Mouse (Mus musculus): ENCODE measurements around the gene Slc13a5.

Slc13a5 gene

GRCm38 (mm10) chr11:72265483-72265882, 1.5 kb downstream of the Slc13a5 start:
- no peak for DNase-seq (ENCODE audit: low spot score in 2 of 2)

GRCm38 (mm10) chr11:72256441-72256840, 10.6 kb downstream of the Slc13a5 start:
- DNase-seq (ENCODE audit: low spot score in 2 of 2): no peak

GRCm38 (mm10) chr11:72255629-72256028, 11.4 kb downstream of the Slc13a5 start:
- DNase-seq (ENCODE audit: low spot score in 2 of 2): no peak

DNA sequence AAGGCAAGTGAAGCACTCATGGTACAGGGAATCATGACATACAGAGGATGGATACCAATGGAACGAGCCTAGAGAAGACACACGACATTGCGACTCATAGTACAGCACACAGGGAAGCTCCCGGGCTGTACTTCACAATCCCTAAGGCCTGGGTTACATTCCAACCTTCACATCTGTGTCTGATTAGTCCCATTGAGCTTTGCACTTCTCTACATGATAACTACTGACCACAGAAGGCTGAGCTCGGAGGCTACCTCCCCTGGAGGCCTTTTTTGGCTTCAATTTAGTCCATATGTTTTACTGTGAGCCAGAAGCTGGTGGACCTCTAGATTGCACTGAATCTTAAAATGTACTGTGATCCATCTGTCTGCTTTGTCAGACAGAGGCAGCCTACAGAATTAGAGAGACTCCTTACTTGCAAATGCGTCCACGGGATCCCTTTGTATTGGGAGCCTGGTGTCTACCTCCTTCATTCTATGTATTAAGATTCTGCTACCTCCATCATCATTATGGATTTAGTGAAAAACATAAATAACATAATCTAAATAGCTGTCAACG, 21.7 kb downstream of the Slc13a5 start:
- no peak for DNase-seq (ENCODE audit: low spot score in 2 of 2)

GRCm38 (mm10) chr11:72240062-72240860, 26.8 kb downstream of the Slc13a5 start:
- no peak for DNase-seq (ENCODE audit: low spot score in 2 of 2)

DNA sequence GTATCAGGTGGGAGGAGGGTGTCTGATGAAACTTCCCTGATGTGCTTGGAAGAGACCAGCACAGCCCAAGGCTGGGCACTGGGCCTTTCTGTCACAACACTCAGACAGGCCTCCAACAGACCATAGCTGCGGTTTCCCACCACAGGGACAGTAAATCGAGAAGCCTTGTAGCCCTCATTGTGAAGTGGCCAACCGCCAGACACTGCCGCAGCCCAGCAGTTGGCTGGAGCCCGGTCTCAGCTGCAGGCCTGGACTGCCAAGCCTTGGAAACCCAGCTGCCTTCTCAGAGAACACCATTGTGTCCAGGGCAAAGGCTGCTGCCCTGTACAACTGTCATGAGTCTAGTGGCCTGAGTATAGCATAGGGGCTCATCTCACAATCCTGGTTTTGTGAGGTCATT, 33.0 kb downstream of the Slc13a5 start:
- no peak for DNase-seq (ENCODE audit: low spot score in 2 of 2)

- no peak for DNase-seq (ENCODE audit: low spot score in 2 of 2)
These were observed 34.0 kb downstream of the Slc13a5 start for GRCm38 (mm10) chr11:72232991-72233390.

- no peak for DNase-seq (ENCODE audit: low spot score in 2 of 2)
These were observed 35.0 kb downstream of the Slc13a5 start for GRCm38 (mm10) chr11:72232068-72232467.

- DNase-seq (ENCODE audit: low spot score in 2 of 2): no peak
These were observed 38.5 kb downstream of the Slc13a5 start for GRCm38 (mm10) chr11:72228513-72228912.

- DNase-seq (ENCODE audit: low spot score in 2 of 2): no peak
These were observed 40.1 kb downstream of the Slc13a5 start for GRCm38 (mm10) chr11:72226901-72227300.

DNA sequence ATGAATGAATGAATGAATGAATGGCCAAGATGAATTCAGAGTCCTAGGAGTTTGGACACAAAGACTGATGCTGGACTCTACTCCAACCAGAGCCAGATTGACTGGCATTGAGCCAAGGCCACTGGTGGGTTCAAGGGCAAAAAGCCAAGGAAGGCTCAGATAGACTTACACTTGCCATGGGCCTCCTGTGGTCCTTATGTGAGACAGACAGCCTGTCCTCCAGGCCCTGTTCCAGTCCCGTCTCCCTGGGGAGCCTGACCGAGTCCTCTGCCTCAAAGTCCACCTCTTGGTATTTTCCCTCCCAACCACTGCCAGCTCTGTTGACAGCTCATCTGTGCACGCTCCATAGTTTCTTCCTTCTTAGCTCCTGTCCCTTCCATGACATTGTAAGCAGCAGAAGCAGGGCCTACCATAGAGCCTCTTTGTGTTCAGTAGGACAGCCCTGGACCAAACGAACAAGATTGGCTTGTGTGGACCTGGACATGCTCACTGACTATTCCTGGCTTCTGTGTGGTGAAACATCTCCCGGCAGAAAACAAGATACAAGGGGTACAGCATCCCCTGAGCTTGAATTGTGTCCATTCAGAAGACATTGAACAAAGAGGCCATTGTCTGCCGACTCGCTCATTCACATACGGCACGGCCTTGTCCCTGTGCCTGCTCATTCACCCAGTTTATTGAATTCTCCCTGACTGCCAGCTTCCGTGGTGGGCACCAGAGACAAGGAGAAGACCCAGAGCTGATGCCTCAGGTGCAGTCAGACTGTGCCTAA, 40.8 kb downstream of the Slc13a5 start:
- no peak for DNase-seq (ENCODE audit: low spot score in 2 of 2)

DNA sequence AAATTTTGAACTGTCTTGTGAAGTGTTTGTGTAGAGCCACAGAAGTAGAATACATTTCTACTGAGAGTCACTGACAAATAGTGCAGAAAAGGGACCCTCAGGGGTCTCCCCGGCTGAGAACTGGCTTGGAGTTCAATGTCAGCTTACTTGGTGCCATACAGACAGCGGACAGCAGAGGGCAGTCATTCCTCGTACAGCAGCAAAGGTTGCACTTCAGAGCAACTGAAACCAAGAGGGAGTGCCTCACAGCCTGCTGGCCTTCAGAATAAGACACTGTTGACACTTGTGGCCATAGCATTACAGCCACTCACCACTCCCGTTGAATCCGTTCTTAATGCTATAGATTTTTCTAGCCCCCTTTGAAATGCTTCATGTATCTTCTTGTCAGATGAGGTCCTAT, 42.2 kb downstream of the Slc13a5 start:
- peak; percentile 51 to 80 for DNase-seq (ENCODE audit: low spot score in 2 of 2)

GRCm38 (mm10) chr11:72223414-72223813, 43.6 kb downstream of the Slc13a5 start:
- DNase-seq (ENCODE audit: low spot score in 2 of 2): no peak

DNA sequence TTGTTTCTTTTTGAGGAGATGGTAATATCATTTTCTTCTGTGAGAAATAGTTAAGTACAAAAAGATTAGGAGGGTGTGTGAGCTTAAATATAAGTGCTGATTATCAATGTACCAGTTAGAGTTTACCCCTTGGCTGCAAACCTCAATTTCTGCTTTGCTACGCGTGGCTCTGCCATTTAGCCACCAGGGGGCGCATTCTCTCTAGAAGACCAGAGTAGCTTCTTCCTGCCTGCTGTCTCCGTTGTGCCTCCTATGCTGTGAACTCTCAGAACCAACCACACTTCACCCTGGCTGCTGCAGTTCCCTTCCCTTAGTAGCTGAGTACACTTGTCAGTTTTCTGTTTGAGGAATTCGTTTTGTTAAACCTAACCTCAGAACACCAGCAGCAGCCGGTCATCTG, 45.7 kb downstream of the Slc13a5 start:
- peak; percentile 55 to 83 for DNase-seq (ENCODE audit: low spot score in 2 of 2)

DNA sequence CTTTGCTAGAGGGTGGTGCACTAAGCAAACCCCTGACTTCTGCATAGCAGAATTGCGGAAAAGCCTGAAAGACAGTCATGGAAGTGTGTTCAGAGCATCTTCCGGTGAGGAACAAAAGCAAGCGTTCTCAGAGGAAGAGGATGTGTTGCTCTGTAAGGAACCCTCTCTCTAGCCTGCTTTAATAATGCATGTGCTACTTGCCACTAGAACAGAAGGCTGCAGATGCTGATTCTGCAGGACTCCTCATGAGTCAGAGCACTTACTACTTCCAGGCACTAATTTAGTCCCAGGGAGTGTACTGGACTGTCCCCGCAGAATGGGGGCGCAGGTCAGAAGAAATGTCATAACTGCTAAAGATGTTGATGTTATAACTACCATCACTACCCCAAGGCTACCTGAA, 49.9 kb downstream of the Slc13a5 start:
- no peak for DNase-seq (ENCODE audit: low spot score in 2 of 2)

DNA sequence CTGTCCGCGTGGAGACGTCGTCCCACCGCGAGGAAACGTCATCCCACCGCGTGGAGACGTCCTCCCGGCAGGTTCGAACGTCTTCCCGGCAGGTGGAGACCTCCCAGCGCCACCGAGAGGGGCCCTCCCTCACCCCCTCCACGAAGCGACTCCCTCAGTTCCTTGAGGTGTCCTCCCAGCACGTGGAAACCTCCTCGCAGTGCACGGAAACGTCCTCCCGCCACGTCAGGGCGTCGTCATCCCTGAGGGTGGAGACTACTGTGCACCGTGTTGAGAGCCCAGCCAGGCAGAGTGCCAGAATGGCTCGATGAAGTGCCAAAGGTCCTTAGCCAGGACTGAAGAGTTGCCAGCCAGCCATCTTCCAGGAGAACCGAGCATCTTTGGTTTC, 51.6 kb downstream of the Slc13a5 start, which contains the start of gene Med31:
Med31 (minus strand) TSS at position 183 of the 388 bp plus-strand sequence.
- DNase-seq (ENCODE audit: low spot score in 2 of 2): peak in 1 of 2 experiments; percentile 72

GRCm38 (mm10) chr11:72214591-72215409, 52.2 kb downstream of the Slc13a5 start:
- DNase-seq (ENCODE audit: low spot score in 2 of 2): peak; percentile 80 to 94

DNA sequence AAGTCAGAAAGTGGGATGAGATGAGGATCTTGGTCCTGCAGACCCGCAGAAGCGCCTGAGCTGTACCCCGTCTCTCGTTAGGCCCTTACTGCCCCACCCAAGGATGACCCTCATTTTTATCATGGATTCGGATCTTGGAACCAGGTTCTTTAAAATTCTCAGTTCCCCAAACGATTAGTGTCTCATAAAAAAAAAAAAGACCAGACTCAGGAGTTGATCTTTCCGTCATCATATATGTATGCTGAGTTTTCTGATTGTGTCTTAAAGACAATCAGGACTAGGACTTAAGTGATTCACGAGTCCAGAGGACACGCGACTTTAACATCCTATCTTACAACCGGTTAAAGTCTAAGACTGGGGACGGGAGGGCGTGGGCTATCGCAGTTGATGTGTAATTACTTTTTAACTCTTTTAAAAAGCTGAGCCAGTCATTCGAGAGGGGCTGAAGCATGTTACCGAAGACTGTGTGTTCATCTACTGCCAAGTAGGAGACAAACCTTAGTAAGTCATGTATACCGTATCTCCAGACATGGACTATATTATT, 59.1 kb downstream of the Slc13a5 start:
- DNase-seq (ENCODE audit: low spot score in 2 of 2): no peak

DNA sequence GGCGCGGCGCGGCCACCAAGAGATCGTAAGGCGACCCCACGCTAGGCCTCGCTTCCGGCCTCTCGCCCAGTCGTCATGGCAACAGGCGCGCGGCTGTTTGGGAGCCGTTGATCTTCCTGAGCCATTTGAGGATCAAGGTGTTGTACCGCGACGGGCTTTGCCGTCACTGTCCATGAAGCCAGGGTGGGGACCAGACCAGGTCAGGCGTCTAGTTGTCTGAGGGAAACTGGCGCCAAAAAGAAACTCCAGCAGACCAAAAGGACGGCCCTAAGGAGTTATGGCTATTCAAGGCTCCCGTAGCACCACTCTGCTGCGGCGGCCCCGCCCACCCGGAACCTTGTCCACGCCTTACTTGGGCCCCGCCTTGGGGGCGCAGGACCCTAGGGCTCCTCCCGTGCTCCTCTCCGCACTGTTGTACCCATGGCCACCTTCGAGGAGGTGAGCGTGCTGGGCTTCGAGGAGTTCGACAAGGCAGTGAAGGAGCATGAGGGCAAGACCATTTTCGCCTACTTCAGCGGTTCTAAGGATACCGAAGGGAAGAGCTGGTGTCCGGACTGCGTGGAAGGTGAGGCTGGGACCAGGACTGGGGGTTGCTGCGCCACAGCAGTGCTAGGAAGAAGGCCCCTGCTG, 59.7 kb downstream of the Slc13a5 start, which contains the start of the genes 4933427D14Rik and Txndc17:
4933427D14Rik (minus strand) TSS at position 256 of the 630 bp plus-strand sequence.
Txndc17 (plus strand) TSS at position 344 of the 630 bp plus-strand sequence.
- DNase-seq (ENCODE audit: low spot score in 2 of 2): peak; percentile 84 to 89

- peak; percentile 32 to 45 for DNase-seq (ENCODE audit: low spot score in 2 of 2)
These were observed 60.5 kb downstream of the Slc13a5 start, which contains the start of gene Gm43951 for GRCm38 (mm10) chr11:72206341-72207203. Gene Gm43951, minus strand, starts transcription at chr11:72206840.
